Mouse (Mus musculus) CD8-positive naive resting alpha-beta T cell, adult 2 months (primary cell): ENCODE data around the gene Wfdc12.
"Not testable (repeated sequence)": the region's sequence is repeated elsewhere in the genome, so short reads cannot be mapped to it uniquely, and the experiment has no call there.

ENCODE experiments used
- DNase-seq, 2 experiments: peaks; one replicate each; pipeline ENCODE4 v3.0.0; 2022; ENCODE audit warnings: low read depth in 2 of 2, low spot score in 2 of 2

Gene Wfdc12

GRCm38 (mm10) chr2:164190576-164190975 is at the start of gene Wfdc12:
Wfdc12 (minus strand) TSS chr2:164190608.
- DNase-seq: no peak

- DNase-seq: no peak
Measured at GRCm38 (mm10) chr2:164238366-164238765, 48.0 kb upstream of the Wfdc12 start, which contains the start of gene Svs2. Svs2 (minus strand) TSS chr2:164238466.

GRCm38 (mm10) chr2:164232671-164233070 is 42.3 kb upstream of the Wfdc12 start:
- DNase-seq: no peak

DNA sequence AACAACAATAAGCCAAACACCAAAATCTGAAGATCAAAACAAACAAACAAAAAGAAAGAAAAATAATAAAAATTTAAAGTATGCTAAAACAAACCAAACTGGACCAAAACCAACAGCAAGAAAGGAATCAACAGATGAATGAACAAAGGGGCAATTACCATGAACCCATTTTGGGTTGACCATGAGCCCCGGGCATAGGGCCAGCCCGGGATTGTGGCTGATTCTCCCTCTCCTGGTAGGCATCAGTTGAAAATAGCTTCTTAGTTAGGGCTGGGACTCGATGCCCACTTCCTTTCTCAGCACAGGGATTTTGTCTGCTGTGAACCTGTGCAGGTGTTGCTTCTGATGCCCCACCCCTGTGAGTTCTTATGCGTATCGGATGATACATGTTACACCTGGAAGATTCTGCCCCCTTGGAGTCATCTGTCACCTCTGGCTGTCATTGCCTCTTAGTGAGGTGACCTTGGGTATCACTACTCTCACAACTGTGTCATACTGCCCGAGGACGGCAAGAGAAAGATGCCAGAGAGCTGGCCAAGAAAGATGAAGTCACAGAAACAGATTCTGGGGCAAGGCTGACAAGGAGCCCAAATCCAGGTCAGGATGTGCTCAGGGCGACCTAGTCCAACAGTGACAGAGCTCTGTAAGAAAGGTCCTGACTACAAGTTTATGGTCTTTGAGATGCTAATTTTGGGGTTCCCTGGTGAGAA is 38.1 kb upstream of the Wfdc12 start:
- DNase-seq: no peak

DNA sequence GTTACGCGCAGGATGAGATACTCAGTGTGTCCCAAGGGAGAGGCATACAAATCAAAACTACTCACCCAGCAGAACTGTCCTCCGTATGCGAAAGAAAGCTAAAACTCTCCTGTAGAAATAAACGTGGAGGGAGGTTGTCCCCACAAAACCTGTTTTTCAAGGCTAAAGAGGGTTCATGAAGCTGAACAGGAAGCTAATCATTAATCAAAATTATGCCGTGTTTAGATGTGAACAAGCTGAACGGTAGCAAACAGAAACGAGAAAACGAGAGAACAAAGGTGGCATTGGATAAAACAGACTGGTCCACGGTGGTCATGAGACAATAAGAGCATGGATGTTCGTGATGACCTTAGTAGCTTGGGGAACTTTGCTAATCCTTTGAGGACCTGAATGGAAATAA is 31.1 kb upstream of the Wfdc12 start, which contains the start of gene Wfdc15b:
Wfdc15b (minus strand) TSS at position 139 of the 400 bp plus-strand sequence.
- DNase-seq: no peak

DNA sequence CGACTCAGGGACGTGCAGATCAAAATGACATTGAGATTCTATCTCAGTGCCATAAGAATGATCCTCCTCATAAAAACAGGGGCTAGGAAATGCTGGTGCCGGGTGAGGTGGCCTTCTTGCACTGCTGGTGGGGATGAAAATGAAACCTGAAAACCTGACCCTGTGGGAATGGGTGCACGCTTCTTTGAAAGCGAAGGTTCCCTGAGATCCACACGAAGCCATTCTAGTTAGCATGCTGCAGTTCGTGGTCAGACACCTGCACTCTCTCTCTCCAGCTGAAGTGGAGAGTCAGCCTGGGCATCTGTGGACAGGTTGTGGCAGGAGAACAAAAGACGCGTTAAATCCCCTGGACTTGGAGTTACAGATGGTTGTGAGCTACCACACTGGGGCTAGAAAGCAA is 28.9 kb upstream of the Wfdc12 start:
- no peak for DNase-seq

- DNase-seq: no peak
Measured at GRCm38 (mm10) chr2:164212711-164213110, 22.3 kb upstream of the Wfdc12 start.

GRCm38 (mm10) chr2:164210892-164211291 is 20.5 kb upstream of the Wfdc12 start:
- no peak for DNase-seq

GRCm38 (mm10) chr2:164206676-164207075 is 16.3 kb upstream of the Wfdc12 start:
- no peak for DNase-seq

- not testable (repeated sequence) for DNase-seq
Measured at GRCm38 (mm10) chr2:164206011-164206410, 15.6 kb upstream of the Wfdc12 start.

- DNase-seq: no peak
Measured at GRCm38 (mm10) chr2:164199626-164200327, 9.4 kb upstream of the Wfdc12 start, which contains the start of gene Wfdc15a. Wfdc15a (minus strand) TSS chr2:164200130.

- DNase-seq: no peak
Measured at GRCm38 (mm10) chr2:164196700-164196990, 6.2 kb upstream of the Wfdc12 start.

GRCm38 (mm10) chr2:164195971-164196699 is 5.7 kb upstream of the Wfdc12 start:
- no peak for DNase-seq

GRCm38 (mm10) chr2:164194959-164195630 is 4.7 kb upstream of the Wfdc12 start:
- DNase-seq: no peak

GRCm38 (mm10) chr2:164192279-164192678 is 1.9 kb upstream of the Wfdc12 start:
- no peak for DNase-seq

DNA sequence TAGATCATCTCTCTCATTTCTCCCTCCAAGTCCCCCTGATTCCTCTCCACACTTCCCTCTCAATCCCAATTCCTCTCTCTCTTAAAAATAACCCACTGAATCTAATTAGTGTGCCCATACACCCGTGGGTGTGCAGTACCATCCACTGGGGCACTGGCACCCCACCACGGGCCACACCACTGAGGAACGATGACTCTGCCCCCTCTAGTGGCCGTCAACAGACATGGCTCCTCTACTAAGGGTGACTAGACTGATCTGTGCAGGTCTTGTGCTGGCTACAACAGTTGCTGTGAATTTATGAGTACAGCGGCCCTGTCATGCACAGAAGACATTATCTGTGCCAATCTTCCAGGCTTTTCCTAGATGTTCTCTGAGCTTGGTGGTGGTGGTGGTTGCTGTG is 1.7 kb downstream of the Wfdc12 start:
- peak in 1 of 2 experiments; percentile 6 for DNase-seq

- no peak for DNase-seq
Measured at GRCm38 (mm10) chr2:164184145-164184719, 6.2 kb downstream of the Wfdc12 start.

- no peak for DNase-seq
Measured at GRCm38 (mm10) chr2:164183340-164183739, 7.1 kb downstream of the Wfdc12 start.

GRCm38 (mm10) chr2:164182692-164183255 is 7.6 kb downstream of the Wfdc12 start, which contains the start of gene Wfdc5:
Wfdc5 (minus strand) TSS chr2:164182742.
- no peak for DNase-seq

GRCm38 (mm10) chr2:164180770-164181169 is 9.6 kb downstream of the Wfdc12 start:
- DNase-seq: no peak
